Mouse (Mus musculus): ENCODE results near the gene Nuak1. TPM values are rescaled to one million over a fixed set of nuclear protein-coding genes. Genes with fewer than 3 reads are reported as not detected.

The Nuak1 gene
- total and polyA plus RNA-seq, 3 experiments, result 1.1 to 2.2 TPM; not detected in 1

GRCm38 (mm10) chr10:84439228-84439596, 1.2 kb downstream of the Nuak1 start:
- H3K36me3 ChIP-seq (ENCODE audit: control insufficient read depth in 1 of 2, insufficient read depth in 2 of 2, low read length in 2 of 2), result peaks cover 0 to 7% of the 10 kb centered on the region in 2 experiments; a peak in 2 of 4 replicates
- peak; percentile 26 for DNase-seq (ENCODE audit: low read depth, low spot score)
- no peaks in the 10 kb centered on the region for H3K9me3 ChIP-seq (replicated peaks; ENCODE audit: insufficient read depth, low read length)
- no peak overlapping the region for H3K27ac ChIP-seq (ENCODE audit: control insufficient read depth, low read depth, low read length)
- peaks cover 0 to 12% of the 10 kb centered on the region in 2 experiments; a peak in 2 of 4 replicates for H3K4me1 ChIP-seq (ENCODE audit: control insufficient read depth in 1 of 2, insufficient read depth in 2 of 2, low read length in 2 of 2)
- TF ChIP-seq USF1 (IDR thresholded peaks at IDR 0.05; ENCODE audit: low read depth, low read length), result no peak
- TF ChIP-seq POLR2A (IDR thresholded peaks at IDR 0.05; ENCODE audit: control insufficient read depth in 1 of 2, insufficient read depth in 1 of 2, low read depth in 1 of 2, low read length in 2 of 2, poor library complexity in 1 of 2), result no peak
- TF ChIP-seq ELF1 (IDR thresholded peaks at IDR 0.05; ENCODE audit: low read depth, low read length), result no peak
- TF ChIP-seq POLR2AphosphoS2 (IDR thresholded peaks at IDR 0.05; ENCODE audit: low read length), result no peak
- TF ChIP-seq SMC3 (IDR thresholded peaks at IDR 0.05; ENCODE audit: low read depth, low read length), result no peak
- no peak for TF ChIP-seq MXI1 (IDR thresholded peaks at IDR 0.05; ENCODE audit: low read depth, low read length)
- TF ChIP-seq BHLHE40 (IDR thresholded peaks at IDR 0.05; ENCODE audit: borderline replicate concordance, low read depth, low read length), result no peak
- TF ChIP-seq NELFE (IDR thresholded peaks at IDR 0.05; ENCODE audit: low read depth, low read length), result no peak
- TF ChIP-seq GABPA (IDR thresholded peaks at IDR 0.05; ENCODE audit: low read depth, low read length), result no peak
- no peak for TF ChIP-seq E2F4 (IDR thresholded peaks at IDR 0.05; ENCODE audit: borderline replicate concordance, low read depth, low read length)
- TF ChIP-seq KAT2A (conservative IDR thresholded peaks at IDR 0.05; ENCODE audit: low read depth, low read length), result no peak
- no peak for TF ChIP-seq NRF1 (IDR thresholded peaks at IDR 0.05; ENCODE audit: insufficient read depth, low read depth, low read length, poor library complexity, severe bottlenecking)
- H3K4me3 ChIP-seq (ENCODE audit: control insufficient read depth in 1 of 2, insufficient read depth in 1 of 2, low read depth in 2 of 2, low read length in 2 of 2), result no peak overlapping the region
- peaks cover 1% of the 10 kb centered on the region; the same call in 1 of the 2 replicates for H3K79me2 ChIP-seq (ENCODE audit: control insufficient read depth, insufficient read depth, low read length, poor library complexity)
- peaks cover 0 to 4% of the 10 kb centered on the region in 2 experiments; a peak in 2 of 4 replicates for H3K27me3 ChIP-seq (ENCODE audit: control insufficient read depth in 1 of 2, insufficient read depth in 2 of 2, low read length in 2 of 2)
- H3K9ac ChIP-seq (ENCODE audit: control insufficient read depth, low read depth, low read length, poor library complexity, severe bottlenecking), result no peak overlapping the region

GRCm38 (mm10) chr10:84438466-84439227, 1.8 kb downstream of the Nuak1 start:
- Histone ChIP-seq H3K27ac (ENCODE audit: control insufficient read depth, low read depth, low read length) (no peak overlapping the region), H3K4me1 (ENCODE audit: control insufficient read depth in 1 of 2, insufficient read depth in 2 of 2, low read length in 2 of 2) (peaks cover 0 to 12% of the 10 kb centered on the region in 2 experiments; a peak in 2 of 4 replicates), H3K27me3 (ENCODE audit: control insufficient read depth in 1 of 2, insufficient read depth in 2 of 2, low read length in 2 of 2) (peaks cover 0 to 4% of the 10 kb centered on the region in 2 experiments; a peak in 2 of 4 replicates), H3K4me3 (ENCODE audit: control insufficient read depth in 1 of 2, insufficient read depth in 1 of 2, low read depth in 2 of 2, low read length in 2 of 2) (no peak overlapping the region), H3K9ac (ENCODE audit: control insufficient read depth, low read depth, low read length, poor library complexity, severe bottlenecking) (no peak overlapping the region), H3K9me3 (replicated peaks; ENCODE audit: insufficient read depth, low read length) (no peaks in the 10 kb centered on the region), H3K36me3 (ENCODE audit: control insufficient read depth in 1 of 2, insufficient read depth in 2 of 2, low read length in 2 of 2) (peaks cover 0 to 7% of the 10 kb centered on the region in 2 experiments; a peak in 2 of 4 replicates), H3K79me2 (ENCODE audit: control insufficient read depth, insufficient read depth, low read length, poor library complexity) (peaks cover 1% of the 10 kb centered on the region; the same call in 1 of the 2 replicates)
- TF ChIP-seq UBTF (IDR thresholded peaks at IDR 0.05; ENCODE audit: borderline replicate concordance, insufficient read depth, low read depth, low read length) (no peak), GATA1 (IDR thresholded peaks at IDR 0.05; ENCODE audit: low read depth, low read length) (peak; percentile 53)
- peak; percentile 25 for DNase-seq (ENCODE audit: low read depth, low spot score)
